Mouse (Mus musculus): ENCODE data around the gene Macrod2. TPM values are rescaled to one million over a fixed set of nuclear protein-coding genes. Genes with fewer than 3 reads are reported as not detected.

Macrod2 gene
- total and polyA plus RNA-seq, 2 experiments from 2014 or later: 5.5 to 17.4 TPM

DNA sequence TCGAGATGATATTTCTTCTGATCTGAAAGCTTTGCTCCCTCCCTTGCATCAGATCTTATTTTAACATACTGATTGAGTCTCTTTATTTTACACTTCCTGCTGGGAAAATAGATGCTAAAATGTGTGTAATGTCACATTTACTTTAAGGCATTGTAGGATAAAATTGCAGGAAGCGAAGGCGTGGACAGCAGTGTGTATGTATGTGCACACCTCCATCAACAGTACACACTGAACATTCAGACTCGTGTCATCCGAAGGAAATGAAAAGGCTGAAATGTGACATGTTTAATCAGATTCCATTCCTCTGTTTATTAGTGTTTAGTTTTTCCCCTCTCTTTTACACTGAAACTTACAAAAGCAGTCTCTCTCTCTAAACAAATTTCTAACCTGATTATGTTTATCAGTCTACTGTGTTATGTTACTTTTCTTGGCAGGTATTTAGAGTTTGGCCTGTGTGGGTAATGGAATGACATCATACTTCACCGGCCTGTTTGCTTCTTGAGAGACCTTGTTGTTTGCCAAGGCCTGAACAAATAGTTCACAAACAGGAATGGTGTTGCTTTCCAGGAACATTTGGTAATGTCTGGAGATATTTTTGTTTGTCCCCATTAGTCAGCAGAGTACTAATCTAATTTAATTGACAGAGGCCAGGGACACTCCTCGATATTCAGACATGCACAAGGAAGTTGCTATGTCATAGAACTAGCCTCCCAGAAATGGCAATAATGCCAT, 1588.7 kb downstream of the Macrod2 start:
- 67% methylated on average over 7 of the region's 7 CpGs for WGBS
- no peaks in the 10 kb centered on the region; the same call in 1 of the 2 replicates for H3K9me3 ChIP-seq (replicated peaks; ENCODE audit: control insufficient read depth, low read length)
- no peaks in the 10 kb centered on the region for H3K4me1 ChIP-seq (ENCODE audit: control insufficient read depth, insufficient read depth)
- no peak for ATAC-seq (ENCODE audit: insufficient read depth, low read depth)
- TF ChIP-seq CTCF (IDR thresholded peaks at IDR 0.05; ENCODE audit: low read depth) (no peak), EP300 (IDR thresholded peaks at IDR 0.05; ENCODE audit: low read depth) (no peak)
- no peak for DNase-seq (ENCODE audit: low spot score)
- H3K4me3 ChIP-seq (ENCODE audit: low read depth, low read length): no peak overlapping the region
- H3K27me3 ChIP-seq (ENCODE audit: control insufficient read depth, insufficient read depth, low read length): 0 out of 2 replicates have a peak, but pooled peaks cover 6% of the 10 kb centered on the region
- H3K27ac ChIP-seq (ENCODE audit: low read depth): no peak overlapping the region
- no peak overlapping the region for H3K4me2 ChIP-seq (ENCODE audit: low read depth, low read length)
- H3K36me3 ChIP-seq (replicated peaks; ENCODE audit: control insufficient read depth, insufficient read depth, low read length): no peaks in the 10 kb centered on the region
- H3K9ac ChIP-seq (replicated peaks; ENCODE audit: low read depth, low read length): no peak overlapping the region

GRCm38 (mm10) chr2:141998901-141999300, 1603.8 kb downstream of the Macrod2 start:
- Histone ChIP-seq H3K27ac (ENCODE audit: low read depth) (no peak overlapping the region), H3K4me1 (ENCODE audit: control insufficient read depth, insufficient read depth) (0 out of 2 replicates have a peak, but pooled peaks cover 4% of the 10 kb centered on the region), H3K4me3 (ENCODE audit: low read depth, low read length) (no peak overlapping the region), H3K36me3 (replicated peaks; ENCODE audit: control insufficient read depth, insufficient read depth, low read length) (no peaks in the 10 kb centered on the region), H3K4me2 (ENCODE audit: low read depth, low read length) (no peak overlapping the region), H3K9me3 (replicated peaks; ENCODE audit: control insufficient read depth, low read length) (no peaks in the 10 kb centered on the region), H3K27me3 (ENCODE audit: control insufficient read depth, insufficient read depth, low read length) (peaks cover 56% of the 10 kb centered on the region), H3K9ac (replicated peaks; ENCODE audit: low read depth, low read length) (no peak overlapping the region)
- TF ChIP-seq EP300 (IDR thresholded peaks at IDR 0.05; ENCODE audit: low read depth) (no peak), CTCF (IDR thresholded peaks at IDR 0.05; ENCODE audit: low read depth) (no peak)
- ATAC-seq (ENCODE audit: insufficient read depth, low read depth): no peak
- DNase-seq (ENCODE audit: low spot score): no peak
- WGBS: 65% methylated on average over 6 of the region's 6 CpGs

- Histone ChIP-seq H3K4me2 (ENCODE audit: low read depth, low read length) (no peak overlapping the region), H3K27ac (ENCODE audit: low read depth) (no peak overlapping the region), H3K27me3 (ENCODE audit: control insufficient read depth, insufficient read depth, low read length) (no peaks in the 10 kb centered on the region), H3K4me3 (ENCODE audit: low read depth, low read length) (no peak overlapping the region), H3K36me3 (replicated peaks; ENCODE audit: control insufficient read depth, insufficient read depth, low read length) (no peaks in the 10 kb centered on the region), H3K9me3 (replicated peaks; ENCODE audit: control insufficient read depth, low read length) (no peaks in the 10 kb centered on the region), H3K4me1 (ENCODE audit: control insufficient read depth, insufficient read depth) (no peaks in the 10 kb centered on the region), H3K9ac (replicated peaks; ENCODE audit: low read depth, low read length) (no peak overlapping the region)
- DNase-seq (ENCODE audit: low spot score): no peak
- TF ChIP-seq CTCF (IDR thresholded peaks at IDR 0.05; ENCODE audit: low read depth): no peak
- no peak for TF ChIP-seq EP300 (IDR thresholded peaks at IDR 0.05; ENCODE audit: low read depth)
- no peak for ATAC-seq (ENCODE audit: insufficient read depth, low read depth)
- 76% methylated on average over 4 of the region's 4 CpGs for WGBS
Measured at GRCm38 (mm10) chr2:142024534-142025155, 1629.5 kb downstream of the Macrod2 start.

DNA sequence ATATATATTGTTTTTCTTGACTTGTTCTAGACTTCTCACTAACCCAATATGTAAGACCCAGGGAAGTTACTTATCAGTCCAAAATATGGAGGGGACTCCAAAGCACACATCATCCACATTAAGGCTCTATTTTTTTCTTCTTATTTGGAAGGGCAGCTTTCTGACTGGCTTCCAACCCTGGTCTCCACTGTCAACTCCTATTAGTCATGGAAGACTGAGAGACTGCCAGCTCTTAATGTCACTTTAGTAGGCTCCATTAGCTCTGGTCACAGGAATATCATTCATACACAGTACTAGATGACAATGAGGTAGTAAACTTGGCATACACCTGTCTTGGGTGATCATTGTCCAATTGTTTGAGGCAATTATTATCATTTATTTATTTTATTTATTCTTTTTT, 1631.6 kb downstream of the Macrod2 start:
- Histone ChIP-seq H3K9ac (replicated peaks; ENCODE audit: low read depth, low read length) (no peak overlapping the region), H3K27ac (ENCODE audit: low read depth) (no peak overlapping the region), H3K27me3 (ENCODE audit: control insufficient read depth, insufficient read depth, low read length) (no peaks in the 10 kb centered on the region), H3K9me3 (replicated peaks; ENCODE audit: control insufficient read depth, low read length) (no peaks in the 10 kb centered on the region), H3K4me2 (ENCODE audit: low read depth, low read length) (no peak overlapping the region), H3K4me1 (ENCODE audit: control insufficient read depth, insufficient read depth) (no peaks in the 10 kb centered on the region), H3K4me3 (ENCODE audit: low read depth, low read length) (no peak overlapping the region), H3K36me3 (replicated peaks; ENCODE audit: control insufficient read depth, insufficient read depth, low read length) (no peaks in the 10 kb centered on the region)
- ATAC-seq (ENCODE audit: insufficient read depth, low read depth) (no peak), DNase-seq (ENCODE audit: low spot score) (no peak)
- no peak for TF ChIP-seq EP300 (IDR thresholded peaks at IDR 0.05; ENCODE audit: low read depth)
- TF ChIP-seq CTCF (IDR thresholded peaks at IDR 0.05; ENCODE audit: low read depth): no peak

- H3K9me3 ChIP-seq (replicated peaks; ENCODE audit: control insufficient read depth, low read length): no peaks in the 10 kb centered on the region
- TF ChIP-seq EP300 (IDR thresholded peaks at IDR 0.05; ENCODE audit: low read depth): no peak
- no peak for TF ChIP-seq CTCF (IDR thresholded peaks at IDR 0.05; ENCODE audit: low read depth)
- H3K4me2 ChIP-seq (ENCODE audit: low read depth, low read length): no peak overlapping the region
- no peak overlapping the region for H3K4me3 ChIP-seq (ENCODE audit: low read depth, low read length)
- DNase-seq (ENCODE audit: low spot score) (no peak), ATAC-seq (ENCODE audit: insufficient read depth, low read depth) (no peak)
- H3K36me3 ChIP-seq (replicated peaks; ENCODE audit: control insufficient read depth, insufficient read depth, low read length): no peaks in the 10 kb centered on the region
- no peak overlapping the region for H3K9ac ChIP-seq (replicated peaks; ENCODE audit: low read depth, low read length)
- H3K27me3 ChIP-seq (ENCODE audit: control insufficient read depth, insufficient read depth, low read length): no peaks in the 10 kb centered on the region
- no peak overlapping the region for H3K27ac ChIP-seq (ENCODE audit: low read depth)
- no peaks in the 10 kb centered on the region for H3K4me1 ChIP-seq (ENCODE audit: control insufficient read depth, insufficient read depth)
- WGBS: 66% methylated on average over 10 of the region's 10 CpGs
Measured at GRCm38 (mm10) chr2:142030756-142031646, 1635.9 kb downstream of the Macrod2 start.
